Mouse (Mus musculus) adrenal gland, adult 8-10 months (tissue): ENCODE results near the gene Tbxas1. TPM values are rescaled to one million over a fixed set of nuclear protein-coding genes. Genes with fewer than 3 reads are reported as not detected.

Source experiments
- DNase-seq: peaks from one replicate; pipeline ENCODE4 v3.0.0; 2022
- total RNA-seq, 4 experiments: library from RNA; stranded (reverse); gene quantifications; 2 replicates each; pipeline ENCODE4 v1.2.4; 2022

The Tbxas1 gene
- total RNA-seq, 4 experiments from 2014 or later: 6.9 to 10.5 (median 9.8) TPM

DNA sequence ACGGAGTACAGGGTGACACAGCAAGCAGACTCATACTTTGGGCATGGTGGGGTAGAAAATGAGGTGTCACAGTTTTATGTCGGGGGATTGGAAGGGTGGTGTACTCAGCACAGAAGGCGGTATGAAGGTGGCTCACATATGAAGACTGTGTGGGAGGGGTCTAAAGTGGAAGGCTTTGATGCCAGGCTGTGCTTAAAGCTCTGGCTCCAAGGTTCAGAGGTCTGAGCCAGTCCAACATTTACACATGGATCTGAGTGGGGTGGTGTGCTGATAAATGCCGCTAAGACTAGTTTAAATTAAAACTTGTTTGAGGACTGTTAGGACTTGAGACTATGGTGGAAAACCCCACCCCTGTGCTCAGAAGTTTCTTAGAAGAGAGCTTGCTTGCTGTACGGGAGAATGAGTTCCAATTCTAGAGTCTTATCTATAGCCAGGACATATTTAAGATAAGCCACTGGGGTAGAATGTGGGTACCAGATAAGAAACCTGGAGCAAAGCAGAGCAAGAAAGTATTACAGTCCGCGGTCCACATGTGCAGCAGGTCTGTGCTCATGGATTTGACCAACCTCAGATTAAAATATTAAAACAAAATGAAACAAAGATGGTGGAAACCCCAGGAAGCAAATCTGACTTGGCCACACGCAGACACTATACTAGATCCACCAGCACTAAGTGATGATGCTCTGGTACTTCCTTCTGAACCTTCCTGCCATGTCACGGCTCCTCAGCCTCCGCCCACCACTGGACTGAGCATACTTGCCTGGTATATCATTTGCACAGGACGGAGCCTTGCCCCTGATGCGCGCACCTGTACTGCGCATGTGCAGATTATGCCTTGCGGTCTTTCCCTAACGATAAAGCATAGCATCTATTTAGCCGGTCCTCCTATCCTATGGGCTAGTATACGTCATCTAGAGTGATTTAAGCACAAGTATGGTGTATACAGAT is 48.9 kb downstream of the Tbxas1 start:
- DNase-seq: no peak

DNA sequence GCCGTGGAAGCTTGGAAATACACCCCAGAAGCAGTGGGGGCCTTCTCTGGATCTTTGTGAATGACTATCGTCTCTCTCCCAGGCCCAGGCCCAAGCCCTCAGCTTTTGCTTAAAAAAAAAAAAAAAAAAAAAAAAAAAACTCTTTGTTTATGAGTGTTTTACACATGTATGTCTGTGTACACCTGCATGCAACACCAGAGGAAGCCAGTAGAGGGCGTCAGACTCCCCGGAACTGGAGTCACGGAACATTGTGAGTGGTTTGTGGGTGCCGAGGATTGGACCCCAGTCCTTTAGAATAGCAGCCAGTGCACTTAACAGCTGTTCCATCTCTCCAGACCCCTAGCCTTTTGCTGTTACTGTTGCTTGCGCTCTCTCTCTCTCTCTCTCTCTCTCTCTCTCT is 50.5 kb downstream of the Tbxas1 start:
- no peak for DNase-seq

DNA sequence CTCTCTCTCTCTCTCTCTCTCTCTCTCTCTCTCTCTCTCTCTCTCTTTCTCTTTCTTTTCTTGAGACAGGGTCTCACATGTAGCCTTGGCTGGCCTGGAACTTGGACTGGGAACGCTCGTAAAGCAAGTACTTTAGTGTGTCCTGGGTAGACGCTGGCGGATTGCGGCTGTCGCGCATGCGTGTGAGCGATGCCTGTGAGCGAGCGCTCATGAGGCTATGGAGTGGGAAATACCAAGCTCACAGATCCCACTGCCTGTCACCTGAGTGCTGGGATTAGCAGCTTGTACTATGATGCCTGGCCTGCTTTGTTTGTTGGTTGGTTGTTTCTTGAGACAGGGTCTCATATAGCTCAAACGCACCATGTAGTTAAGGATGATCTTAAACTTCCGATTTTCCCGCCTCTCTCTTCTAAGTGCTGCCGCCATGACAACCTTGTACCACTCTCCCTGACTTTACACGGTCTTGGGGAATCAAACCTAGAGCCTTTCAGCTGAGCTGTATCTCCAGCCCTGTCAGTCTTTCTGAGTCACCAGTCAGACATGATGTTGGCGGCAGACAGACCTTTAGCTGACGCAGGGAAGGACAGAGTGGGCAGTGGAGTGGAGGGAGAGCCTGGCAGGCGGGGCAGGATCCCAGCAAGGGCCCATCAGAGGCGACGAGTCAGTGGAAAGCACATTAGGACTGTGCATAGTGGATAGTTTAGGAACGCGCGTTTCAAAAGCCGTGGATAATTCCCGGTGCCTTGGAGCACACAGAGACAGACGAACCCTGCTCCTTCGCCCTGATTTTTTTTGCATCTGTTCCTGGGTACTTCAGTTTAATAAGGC is 51.1 kb downstream of the Tbxas1 start:
- DNase-seq: peak; percentile 70

DNA sequence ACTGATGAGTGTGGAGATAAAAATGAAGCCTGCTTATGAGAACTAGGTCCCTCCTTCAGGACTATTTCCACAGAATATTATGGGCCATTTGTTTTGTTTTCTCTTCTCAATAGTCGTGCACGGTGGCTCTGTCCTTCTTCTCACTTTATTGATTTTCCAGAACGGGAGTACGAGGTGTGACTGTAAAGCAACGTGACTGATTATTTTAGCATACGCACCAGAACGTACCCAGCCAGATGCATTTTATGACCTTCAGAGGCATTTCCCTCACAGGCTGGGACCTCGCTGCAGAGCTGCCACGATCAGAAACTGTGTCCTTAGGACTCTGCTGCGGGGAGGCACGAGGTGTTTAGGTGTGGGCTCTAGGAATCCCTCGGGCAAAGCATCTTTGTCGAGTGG is 51.8 kb downstream of the Tbxas1 start:
- DNase-seq: no peak

DNA sequence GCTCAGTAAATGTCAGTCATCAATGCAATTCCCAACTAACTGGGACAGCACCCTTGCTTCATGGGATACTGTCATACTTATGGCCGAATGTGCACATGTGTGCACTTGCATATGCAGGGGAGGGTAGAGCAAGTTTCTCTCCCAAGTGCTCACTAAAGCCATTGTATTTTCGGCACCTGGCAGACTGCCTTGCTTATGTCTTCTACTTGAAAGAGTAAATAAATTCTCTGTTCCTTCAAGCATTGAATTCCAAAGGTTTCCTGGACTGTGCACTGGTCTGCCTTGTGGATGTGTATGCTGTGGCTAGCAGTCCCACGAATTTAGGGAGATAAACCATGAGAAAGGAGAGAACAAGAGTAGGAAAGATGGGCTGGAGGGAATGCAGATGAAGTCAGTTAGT is 53.3 kb downstream of the Tbxas1 start:
- no peak for DNase-seq

DNA sequence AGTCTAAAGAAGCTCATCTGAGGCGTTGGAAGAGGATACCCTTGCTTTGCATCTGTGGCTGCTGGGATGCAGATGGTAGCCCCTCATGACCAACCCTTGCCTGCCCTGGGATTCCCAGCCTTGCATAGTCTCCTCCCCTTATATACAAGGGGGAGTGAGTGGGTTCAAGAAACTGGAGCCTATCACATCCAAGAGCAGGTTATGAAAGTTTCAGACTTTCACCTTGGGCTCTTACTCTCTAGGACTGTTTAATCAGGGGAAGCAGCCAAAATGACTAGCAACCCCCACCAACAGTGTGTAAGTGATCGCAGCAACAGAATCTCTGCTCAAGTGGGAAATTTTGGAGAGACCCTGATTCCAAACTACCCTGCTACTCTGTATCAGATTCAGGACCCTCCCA is 60.8 kb downstream of the Tbxas1 start:
- no peak for DNase-seq

DNA sequence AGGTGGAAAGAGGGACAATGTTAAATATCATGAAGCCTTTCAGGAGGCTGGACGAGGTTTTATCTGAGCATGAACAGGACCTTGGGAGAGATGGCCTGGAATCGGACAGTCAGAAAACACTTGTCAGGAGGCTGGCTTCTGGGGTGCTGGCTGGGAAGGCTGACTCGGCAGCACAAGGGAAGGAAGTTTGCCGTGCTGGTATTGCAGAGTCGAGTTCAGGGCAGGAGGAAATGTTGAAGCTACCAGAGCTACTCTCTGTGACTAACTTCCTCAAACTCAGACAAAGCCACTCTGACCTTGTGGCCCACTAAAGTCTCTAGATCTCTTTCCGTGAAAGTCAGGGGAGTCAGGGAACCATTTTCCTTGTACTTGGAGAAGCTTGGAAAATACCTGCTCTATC is 63.2 kb downstream of the Tbxas1 start:
- no peak for DNase-seq

DNA sequence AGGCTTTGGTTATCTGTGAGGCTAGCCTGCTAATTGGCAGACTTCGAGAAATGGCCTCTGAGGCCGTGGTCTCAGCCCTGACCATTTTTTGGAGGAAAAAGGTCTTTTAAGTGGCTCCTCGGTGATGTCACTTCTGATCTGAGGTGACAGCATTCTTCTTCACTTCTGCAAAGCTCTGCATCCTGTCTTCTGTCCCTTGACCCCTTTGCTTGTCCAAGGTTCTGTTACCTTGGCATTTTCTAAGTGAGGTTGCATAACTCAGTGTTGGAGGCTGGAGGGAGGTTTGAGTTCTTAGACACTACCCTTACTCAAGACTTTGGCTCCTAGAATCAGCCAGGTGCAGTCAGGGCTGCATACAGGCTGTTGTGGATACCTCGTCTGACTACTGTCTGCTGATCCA is 63.9 kb downstream of the Tbxas1 start:
- peak; percentile 56 for DNase-seq

DNA sequence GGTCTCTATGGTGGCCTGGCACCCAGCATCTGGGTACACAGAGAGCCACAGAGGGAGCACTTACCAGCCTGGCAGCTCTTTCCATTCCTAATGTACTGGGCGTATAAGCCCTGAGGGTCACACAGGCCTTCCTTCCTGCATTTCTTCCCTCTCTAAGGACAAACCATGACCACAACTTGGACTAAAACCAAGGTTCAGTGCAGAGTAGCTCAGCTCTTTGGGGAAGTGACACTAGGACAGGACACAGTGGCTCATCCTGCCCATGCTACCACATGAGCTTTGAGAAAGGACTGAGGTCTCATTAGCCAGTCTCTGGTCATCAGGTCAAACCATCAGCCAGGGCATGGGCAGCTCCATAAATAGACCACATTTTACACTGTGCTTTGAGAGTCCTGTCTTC is 65.8 kb downstream of the Tbxas1 start:
- DNase-seq: peak; percentile 49

DNA sequence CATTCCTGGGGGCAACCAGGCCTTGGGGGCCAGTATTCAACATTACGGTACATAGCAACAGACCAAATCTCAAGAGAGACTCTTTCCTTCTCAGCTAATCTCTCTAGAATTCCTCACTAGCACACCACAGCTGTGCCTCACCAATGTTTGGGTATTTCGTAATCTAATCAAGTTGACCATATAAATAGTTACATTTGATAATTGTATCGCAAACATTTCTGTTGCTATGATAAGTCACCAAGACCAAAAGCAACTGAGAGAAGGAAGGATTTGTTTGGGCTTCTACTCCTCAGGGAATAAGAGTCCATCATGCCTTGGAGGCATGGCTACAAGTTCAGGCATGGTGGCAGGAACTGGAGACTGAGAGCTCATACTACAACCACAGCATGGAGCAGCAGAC is 67.6 kb downstream of the Tbxas1 start:
- DNase-seq: no peak

DNA sequence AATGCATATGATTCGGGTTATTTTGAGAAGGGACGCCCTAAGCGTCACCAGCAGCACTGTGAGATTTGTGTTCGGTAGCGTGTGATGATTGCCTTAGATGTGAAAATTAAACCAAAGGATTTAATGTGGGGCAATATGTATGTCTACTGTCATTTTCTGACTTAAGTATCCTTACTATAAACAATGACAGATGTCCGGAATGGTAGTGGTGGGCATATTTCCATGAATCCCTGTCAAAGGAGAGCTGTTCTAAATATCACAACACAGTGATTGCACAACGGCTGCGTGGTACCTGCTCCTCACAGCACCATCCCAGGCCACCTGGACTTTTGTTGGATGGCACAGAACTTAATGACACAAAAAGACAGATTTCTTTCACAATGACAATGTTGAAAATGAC is 69.2 kb downstream of the Tbxas1 start:
- DNase-seq: no peak

DNA sequence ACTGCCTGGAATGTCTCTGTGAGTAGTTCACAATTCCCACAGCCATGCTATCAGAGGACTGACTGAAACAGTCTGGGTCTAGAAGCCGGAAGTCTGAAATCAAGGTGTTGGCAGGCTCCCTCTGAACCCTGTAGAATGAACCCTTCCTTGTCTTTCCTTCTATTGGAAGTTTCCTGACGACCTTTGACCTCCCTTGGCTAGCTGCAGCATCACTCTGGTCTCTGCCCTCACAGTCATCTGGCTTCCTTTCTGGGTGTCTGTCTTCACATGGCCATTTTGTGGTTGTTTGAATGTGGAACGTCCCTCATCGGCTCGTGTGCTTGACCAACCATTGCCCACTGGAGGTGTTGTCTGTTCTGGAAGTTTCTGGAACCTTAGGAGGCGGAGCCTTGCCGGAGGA is 69.6 kb downstream of the Tbxas1 start:
- DNase-seq: no peak

DNA sequence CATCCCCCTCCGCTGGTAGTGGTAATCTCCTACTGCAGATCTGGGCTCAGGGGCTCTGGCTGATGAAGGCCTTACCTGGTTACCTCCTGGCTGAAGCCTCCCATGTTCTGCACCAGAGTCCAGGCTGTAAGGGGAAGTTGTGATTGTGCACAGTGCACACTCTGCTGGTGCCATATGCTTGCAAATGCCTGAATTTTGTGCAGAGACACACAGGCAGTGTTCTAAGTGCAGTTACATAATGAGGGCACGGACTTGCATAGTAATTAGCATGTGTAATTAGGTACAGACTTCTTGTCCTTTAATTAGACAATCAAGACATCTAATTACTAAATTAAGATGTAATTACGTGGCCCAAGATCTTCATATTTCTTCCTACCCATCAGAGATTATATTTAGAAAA is 70.5 kb downstream of the Tbxas1 start:
- no peak for DNase-seq

DNA sequence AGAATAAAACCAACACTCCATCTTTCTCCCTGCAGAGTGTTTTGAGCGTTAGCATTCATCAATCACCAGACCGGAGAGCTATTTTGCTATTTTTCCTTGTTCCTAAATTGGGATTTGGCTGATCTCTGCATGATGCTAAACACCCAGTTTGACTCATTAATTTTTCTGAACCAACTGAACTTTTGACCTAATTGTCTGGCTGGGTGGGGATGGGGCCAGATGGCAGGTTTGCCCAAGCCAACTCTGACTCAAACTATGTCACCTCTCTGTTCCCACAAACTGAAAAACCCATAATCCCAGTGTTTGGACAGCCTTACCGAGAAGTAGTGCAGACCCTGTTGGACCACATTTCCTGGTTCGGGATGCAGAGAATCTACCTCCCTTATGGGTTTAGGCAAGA is 72.1 kb downstream of the Tbxas1 start:
- DNase-seq: no peak

DNA sequence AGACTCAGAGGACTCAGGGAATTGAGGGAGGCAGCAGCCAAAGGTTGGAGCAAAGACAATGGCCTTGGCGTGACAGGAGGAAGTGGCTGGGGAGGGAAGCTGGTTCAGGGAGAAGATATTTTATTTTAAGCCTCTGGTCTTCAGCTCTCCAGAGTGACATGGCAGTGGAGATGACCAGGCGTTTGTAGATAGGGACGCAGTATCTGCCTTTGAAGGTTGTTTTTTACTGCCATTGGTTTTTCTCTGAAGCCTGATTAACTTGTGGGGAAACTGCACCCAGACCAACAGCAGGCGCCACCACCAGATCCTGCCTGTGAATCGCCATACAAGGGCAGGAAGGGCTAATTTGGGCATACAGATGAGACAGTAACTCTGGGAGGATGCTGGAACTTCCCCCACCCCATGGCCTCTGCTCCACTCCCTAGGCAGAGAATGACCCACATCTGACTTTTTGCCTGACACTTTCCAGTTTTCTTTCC is 74.5 kb downstream of the Tbxas1 start:
- peak; percentile 45 for DNase-seq

DNA sequence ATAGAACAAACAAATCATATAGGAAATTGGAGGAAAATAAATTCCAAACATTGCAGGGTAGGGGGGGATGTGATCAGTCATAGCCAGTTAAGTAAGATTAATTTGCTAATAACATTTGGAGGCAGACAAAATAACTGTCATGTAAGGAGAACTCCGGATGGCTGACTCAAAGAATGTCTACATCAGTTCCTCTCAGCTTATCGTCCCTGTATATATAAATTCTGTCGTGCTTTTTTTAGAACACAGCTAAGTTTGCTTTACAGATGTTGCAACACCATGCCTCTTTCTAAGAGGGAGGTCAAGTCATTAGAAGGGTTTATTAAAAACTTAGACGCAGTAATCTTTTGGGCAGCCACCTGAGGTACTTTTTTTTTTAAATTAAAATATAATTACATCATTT is 75.1 kb downstream of the Tbxas1 start:
- DNase-seq: no peak

DNA sequence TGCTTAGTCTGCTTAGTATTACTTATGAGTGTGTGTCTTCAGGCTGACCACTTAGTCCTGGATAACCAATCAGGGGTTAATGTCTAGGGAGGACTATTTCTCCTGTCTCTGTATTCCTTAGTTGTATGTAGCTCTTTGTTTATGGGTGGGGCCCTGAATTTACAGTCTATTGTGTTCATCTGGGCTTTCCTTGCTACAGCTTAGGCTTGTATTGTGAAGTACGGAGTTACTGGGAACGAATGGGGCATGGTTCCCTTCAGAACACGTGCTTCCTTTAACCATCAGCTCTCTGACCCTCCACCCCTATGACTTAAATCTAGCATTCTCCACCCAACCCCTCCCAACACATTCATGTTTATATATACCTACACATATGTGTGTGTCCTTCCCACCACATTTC is 75.6 kb downstream of the Tbxas1 start:
- DNase-seq: no peak

DNA sequence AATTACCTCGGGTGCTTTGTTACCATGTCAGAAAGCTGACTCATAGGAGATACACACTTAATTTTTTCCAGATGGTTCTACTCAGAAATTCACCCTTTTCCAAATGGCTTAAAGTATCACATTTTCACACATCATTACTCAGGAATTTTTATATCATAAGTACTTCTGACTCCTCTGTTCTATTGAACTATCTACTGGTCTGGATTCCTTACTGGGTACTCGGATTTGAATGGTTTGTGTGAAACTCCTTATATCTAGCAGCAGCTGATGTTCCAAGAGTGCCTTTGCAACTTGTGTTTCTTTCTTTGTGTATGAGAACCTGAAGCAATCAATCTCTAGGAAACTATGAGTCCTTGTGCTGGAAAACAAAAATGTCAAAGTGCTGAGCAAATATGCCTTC is 81.4 kb downstream of the Tbxas1 start:
- no peak for DNase-seq

DNA sequence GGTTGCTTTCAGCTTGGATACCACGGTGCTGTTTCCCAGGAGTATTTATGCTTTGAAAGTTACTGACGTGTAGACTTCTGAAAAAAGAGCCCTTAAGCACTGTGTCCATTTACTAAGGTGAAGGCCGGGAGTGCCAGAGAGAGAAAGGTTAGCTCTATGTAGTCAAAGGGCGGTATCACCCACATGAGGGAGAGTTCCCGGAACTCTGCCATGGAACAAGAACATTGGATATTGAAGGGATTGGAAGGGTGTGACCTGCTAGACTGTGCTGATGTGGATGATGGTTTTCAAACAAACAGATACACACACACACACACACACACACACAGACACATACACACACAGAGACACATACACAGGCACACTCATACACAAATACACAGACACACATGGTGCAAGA is 82.0 kb downstream of the Tbxas1 start:
- no peak for DNase-seq

DNA sequence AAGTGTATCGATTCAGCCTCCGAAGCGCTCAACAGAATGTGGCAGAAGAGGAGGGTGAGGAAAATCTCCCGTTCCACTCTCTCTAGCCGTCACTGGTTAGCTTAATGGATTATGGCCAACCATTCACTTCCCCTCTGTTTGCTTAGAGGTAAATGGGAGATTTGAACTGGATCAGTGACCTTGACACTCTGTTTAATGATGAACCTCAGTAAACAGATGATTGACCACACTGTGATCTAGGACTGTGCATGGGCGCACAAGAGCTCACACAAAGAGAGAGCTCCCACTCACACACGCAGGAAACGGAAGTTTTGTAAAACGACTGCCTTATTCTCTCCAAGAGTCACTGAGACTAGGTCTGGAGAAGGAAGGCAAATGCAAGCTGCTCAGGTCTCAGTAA is 84.3 kb downstream of the Tbxas1 start:
- no peak for DNase-seq

DNA sequence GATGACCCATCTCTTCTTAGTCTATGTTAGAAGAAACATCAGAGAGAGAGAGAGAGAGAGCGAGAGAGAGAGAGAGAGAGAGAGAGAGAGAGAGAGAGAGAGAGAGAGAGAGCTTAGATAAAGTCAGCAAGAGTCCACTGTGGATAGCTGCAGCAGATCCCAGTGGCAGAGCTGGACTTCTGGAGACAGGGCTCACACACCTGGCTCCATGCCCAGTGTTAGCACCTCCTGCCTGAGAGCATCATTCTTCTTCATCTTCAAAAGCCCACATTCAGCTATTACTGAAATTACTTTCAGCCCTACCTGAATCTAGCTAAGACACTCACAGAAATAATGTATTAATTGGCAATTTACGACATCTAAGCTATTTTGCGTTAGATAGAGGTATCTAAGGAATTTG is 85.2 kb downstream of the Tbxas1 start:
- no peak for DNase-seq

DNA sequence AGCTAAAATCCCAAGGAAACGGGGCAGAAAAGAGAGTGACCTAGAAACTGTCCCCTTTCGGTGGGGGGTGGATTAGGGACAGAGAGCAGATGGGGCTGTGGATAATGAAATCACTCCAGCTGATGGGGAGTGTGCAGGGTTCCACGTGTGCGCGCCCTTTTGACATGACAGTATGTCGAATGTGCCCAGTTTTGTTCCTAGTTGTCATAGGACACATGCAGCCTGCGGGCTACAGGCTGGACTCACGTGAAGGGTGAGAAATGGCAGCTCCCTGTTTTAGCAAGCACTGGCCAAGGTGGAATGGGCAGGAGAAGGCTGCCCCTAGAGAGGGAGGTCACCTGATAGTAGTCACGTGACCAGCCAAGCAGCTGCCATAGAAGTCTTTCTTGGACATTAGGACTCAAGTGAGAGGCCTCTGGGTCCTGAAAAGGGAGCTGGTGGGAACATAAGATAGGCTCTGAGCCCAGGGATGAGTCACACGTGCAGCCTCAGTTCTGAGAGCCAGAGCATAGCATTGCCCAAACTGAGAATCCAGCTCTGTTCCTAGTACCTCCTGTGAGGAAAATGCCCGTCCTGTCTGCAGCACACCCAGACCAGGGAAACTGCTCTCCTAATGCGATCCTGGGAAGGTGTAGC is 85.7 kb downstream of the Tbxas1 start:
- peak; percentile 83 for DNase-seq

DNA sequence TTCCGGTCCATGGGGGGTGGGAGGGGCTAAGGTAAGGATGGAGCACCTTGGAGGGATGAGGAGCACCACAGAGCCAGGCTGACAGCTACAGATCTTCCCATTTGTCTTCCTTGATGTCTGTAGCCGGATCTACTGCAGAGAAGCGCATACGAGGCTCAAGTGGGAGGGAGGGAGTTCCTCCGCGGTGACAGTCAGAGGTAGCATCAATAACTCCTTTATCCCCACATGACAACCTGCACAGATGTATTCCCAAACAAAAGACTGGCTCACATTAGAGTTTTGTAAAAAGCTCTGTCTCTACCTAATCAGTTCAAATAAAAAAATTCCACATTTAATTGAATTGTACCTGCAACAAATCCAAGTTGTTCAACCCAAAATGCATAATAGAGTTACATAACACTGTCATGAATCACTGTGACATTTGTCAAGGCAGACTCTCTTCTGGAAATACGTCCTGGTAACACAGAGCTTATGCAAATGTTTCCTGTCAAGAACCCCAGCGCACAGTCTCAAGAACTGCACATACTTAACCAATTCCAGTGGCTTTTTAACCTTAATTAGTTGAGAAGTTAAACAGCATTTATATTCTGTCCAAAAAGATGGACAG is 86.3 kb downstream of the Tbxas1 start:
- DNase-seq: no peak
